Mouse (Mus musculus) small intestine, adult 2 months (tissue): Measurements from ENCODE around the gene Mapk13.

Experiments used
- CTCF ChIP-seq: fragments of 200-500 bp; IDR thresholded peaks from 2 replicates; pipeline ENCODE4 v1.5.1; 2012; ENCODE audit warnings: low read depth, mild to moderate bottlenecking, control low read depth, inconsistent platforms, low read length, moderate library complexity, mixed read lengths; ENCODE audit not compliant: insufficient replicate concordance, insufficient read length; ENCODE audit errors: extremely low read depth
- POLR2A ChIP-seq: fragments of 200-500 bp; IDR thresholded peaks from 2 replicates; pipeline ENCODE4 v1.6.1; 2012; ENCODE audit warnings: low read depth, mild to moderate bottlenecking, control low read depth, inconsistent platforms, low read length, moderate library complexity

DNA sequence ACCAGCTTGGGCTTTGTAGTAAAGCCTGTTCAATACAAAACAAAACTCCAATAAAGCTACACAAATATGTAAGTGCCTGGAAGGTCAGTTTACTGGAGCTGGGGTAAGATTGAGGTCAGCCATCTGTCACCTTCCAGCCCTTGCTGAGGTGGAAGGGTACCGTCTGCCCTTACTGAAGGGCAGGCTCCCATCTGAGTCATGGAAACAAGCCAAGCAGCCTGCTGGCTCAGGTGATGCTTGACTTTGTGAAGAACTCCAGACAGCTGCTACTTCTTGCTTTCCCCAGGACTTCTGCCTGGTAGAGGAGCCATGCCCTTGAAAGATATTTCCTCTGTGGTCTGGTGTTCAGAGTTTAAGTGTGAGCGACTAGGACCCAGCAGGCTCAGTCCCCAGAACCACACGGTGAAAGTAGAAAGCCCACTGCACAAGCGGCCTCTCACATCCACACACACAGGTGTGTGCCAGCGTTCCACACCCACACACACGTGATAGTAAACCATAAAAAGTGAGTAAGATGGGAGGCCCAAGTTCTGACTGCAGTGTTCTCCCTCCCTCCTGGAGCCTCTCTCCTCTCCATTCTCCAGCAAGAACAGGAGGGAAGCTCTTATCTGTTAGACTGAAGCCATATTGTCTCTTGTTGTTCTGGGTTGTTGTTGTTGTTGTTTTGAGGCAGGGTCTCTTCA is 56.4 kb downstream of the Mapk13 start:
- TF ChIP-seq CTCF (no peak), POLR2A (no peak)
